Mouse (Mus musculus) liver, postnatal 0 days (tissue): ENCODE measurements around the gene Ufsp2.

Experiments used
- CTCF ChIP-seq: sonication (generic); IDR thresholded peaks from 2 replicates; pipeline ENCODE4 v1.5.1; 2016; ENCODE audit warnings: antibody characterized with exemption, low read depth
- EP300 ChIP-seq: IDR thresholded peaks from 2 replicates; pipeline ENCODE4 v1.6.1; 2016; ENCODE audit warnings: antibody characterized with exemption, low read depth, mild to moderate bottlenecking

DNA sequence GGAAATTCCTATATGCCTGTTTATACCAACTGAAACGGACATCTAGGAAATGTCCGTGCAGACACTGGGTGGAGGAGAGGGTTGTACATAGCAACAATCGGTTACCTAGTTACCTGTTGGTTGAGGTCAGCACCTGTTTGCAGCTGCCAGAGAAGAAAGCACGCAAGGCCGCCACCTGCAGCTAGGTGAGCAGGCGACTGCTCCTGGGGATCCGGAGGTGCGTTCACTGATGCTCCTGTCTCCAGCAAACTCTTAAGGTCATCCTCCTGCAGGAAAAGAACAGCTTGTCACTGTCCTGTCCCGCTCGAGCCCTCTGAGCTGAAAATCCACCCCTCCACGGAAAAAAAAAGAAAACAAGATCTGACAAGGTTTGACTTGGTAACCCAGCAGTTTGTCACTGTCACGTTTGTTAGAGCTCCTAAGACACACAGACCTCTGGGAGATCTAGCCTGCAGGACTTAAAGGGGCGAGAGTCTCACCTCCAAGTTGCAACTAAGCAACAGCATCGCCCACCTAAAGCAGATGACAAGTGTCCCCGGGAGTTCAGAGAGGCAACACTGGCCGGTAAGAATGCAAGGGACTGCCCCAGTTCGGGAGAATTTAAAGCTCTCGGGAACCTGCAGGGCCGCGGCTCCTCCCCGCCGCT is 23.9 kb downstream of the Ufsp2 start, which contains the start of gene Lrp2bp:
- no peak; the same call in 1 of the 2 replicates for TF ChIP-seq CTCF
- no peak for TF ChIP-seq EP300
